Mouse (Mus musculus): ENCODE measurements around the gene Acly. TPM values are rescaled to one million over a fixed set of nuclear protein-coding genes. Genes with fewer than 3 reads are reported as not detected.

Acly gene
- polyA plus RNA-seq (2017; shearing (Covaris generic)): 100 to 1,000 TPM; 102 to 153 TPM

- peak; percentile 98 for ATAC-seq
Measured at GRCm38 (mm10) chr11:100527458-100528374, at the start of gene Acly. Gene Acly, minus strand, starts transcription at chr11:100528000.

DNA sequence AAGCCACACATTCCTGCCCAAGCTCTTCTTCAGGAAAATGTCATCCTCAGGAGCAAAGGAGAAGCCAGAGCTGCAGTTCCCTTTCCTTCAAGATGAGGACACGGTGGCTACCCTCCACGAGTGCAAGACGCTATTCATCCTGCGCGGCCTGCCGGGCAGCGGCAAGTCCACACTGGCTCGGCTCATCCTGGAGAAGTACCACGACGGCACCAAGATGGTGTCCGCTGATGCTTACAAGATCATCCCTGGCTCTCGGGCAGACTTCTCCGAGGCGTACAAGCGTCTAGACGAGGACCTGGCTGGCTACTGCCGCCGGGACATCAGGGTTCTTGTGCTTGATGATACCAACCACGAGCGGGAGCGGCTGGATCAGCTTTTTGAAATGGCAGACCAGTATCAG, 48.5 kb upstream of the Acly start:
- no peak for ATAC-seq

DNA sequence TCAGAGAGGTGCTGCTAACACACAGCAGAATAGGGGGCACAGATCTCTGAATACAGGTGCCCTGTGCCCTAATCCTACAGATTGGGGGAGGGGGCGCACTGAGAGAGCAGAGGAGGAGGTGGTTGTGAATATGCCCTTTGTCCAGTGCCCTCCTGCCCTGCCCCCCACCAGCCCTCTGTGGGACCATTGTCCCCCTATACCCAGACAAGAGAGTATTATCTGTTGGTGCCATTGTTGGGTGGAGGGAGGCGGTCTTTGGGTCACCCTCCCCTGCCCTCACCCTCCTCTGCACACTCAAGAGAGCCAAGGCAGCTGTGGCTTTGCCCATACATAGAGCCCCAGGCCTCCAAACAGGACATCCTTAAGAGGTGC, 47.7 kb upstream of the Acly start:
- ATAC-seq: no peak

DNA sequence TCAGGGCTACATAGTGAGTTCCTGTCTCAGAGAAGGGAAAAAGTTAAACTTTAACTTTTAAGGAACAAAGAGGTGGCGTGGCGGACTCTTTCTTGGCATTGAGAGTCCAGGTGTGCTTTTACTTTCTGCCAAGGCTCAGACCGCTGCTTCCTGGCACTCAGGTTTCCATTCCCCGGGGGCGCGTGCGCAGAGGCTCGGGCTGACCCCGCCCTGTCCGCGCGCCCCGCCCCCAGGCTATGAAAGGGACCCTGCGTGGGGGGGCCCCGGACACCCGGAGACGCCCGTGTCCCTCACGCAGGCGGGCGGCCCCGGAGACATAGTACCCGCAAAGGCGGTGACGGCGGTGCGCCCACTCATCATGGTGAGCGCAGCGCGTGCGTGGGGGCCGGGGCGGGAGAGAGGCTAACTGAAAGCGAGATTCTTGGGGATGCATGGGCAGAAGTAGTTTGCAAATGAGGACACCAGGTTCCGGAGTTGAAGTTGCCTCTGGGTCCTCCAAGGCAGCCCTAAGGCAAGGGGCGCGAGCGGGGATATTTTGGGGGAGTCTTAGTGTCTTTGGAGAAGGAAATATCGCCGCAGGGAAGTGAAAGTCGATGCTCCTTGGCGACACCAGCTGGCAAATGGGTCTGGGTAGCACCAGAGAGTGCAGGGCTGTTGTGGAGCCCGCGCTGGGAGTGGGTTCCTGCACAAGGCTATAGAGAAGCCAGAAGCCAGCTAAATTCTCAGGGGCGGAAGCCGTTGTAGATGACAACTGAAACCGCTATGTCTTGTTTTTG, 47.1 kb upstream of the Acly start, which contains the start of gene Cnp:
TSS of gene Cnp (plus strand) at position 197 of the 776 bp plus-strand sequence.
- peak; percentile 61 for ATAC-seq

DNA sequence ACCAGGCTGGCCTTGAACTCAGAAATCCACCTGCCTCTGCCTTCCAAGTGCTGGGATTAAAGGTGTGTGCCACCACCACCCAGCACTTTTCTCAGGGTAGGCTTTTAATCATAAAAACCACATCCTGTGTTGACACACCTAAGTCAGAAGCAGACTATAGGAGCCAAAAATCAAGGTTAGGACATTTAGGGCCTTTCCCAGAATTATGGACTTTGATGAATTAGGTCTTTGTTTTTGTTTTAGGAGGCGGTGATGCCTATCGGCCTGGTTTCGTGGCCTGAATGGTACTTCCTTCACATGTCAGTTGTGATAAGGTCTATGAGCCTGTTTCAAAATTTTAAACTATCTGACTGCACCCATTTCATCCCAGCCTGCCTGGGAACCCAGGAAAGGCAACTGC, 46.4 kb upstream of the Acly start:
- peak; percentile 77 for ATAC-seq

GRCm38 (mm10) chr11:100571202-100571567, 43.4 kb upstream of the Acly start:
- no peak for ATAC-seq

- no peak for ATAC-seq
Measured at GRCm38 (mm10) chr11:100570430-100571201, 42.8 kb upstream of the Acly start.

DNA sequence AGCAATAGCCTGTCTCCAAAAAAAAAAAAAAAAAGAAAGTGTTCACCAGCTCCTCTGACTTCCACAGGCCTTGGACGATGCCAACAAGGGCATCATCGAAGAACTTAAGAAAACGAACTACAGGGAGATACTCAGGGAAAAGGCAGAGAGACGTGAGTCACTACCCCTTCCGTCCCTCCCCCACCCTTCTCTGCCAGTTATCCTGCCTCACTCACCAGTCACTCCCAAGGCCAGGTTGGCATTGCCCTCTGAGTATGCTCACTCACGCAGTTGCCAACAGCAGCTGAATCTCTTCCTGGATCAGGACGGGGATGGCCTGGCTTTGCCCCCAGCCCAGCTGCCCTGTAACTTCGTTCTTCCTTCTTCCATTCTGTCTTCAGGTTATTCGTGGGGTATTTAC, 42.0 kb upstream of the Acly start:
- no peak for ATAC-seq

GRCm38 (mm10) chr11:100568692-100569091, 40.9 kb upstream of the Acly start:
- no peak for ATAC-seq

- no peak for ATAC-seq
Measured at GRCm38 (mm10) chr11:100567815-100568245, 40.0 kb upstream of the Acly start.

- ATAC-seq: no peak
Measured at GRCm38 (mm10) chr11:100567229-100567628, 39.4 kb upstream of the Acly start.

GRCm38 (mm10) chr11:100564703-100565102, 36.9 kb upstream of the Acly start:
- ATAC-seq: no peak

- no peak for ATAC-seq
Measured at GRCm38 (mm10) chr11:100564297-100564696, 36.5 kb upstream of the Acly start.

DNA sequence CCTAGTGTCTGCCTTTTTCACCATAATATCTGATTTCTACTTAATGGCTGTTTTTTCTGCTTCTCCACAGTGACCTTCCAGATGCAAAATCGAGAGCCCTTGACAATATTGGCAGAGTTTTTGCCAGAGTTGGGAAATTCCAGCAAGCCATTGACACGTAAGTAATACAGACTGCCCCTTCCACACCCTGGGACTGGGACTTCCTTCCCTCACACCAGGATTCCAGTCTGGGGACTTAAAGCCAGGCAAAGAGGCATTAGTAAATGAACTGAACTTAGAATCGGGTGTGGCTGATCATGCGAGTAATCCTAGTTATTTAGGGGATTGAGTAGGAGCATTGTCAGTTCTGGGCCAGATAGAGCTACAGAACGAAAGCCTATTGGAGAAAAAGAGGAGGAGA, 33.9 kb upstream of the Acly start:
- ATAC-seq: no peak

DNA sequence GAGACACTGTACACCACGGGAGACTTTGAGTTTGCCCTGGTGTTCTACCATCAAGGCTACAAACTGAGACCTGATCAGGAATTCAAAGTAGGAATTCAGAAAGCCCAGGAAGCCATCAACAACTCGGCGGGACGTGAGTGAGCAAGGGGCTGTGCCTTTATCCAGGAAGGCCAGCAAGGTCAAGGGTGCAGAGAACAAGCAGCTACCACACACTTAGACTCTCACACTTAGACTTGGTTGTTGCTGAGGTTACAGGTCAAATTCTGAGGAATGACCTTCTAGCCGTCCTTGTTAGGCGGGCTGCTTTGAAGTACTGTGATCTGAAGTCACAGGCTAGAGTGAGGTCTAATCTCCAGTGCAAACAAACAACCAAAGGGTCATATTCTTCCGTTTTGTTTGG, 31.7 kb upstream of the Acly start:
- ATAC-seq: no peak

GRCm38 (mm10) chr11:100557563-100557962, 29.8 kb upstream of the Acly start:
- ATAC-seq: no peak

- ATAC-seq: peak; percentile 77
Measured at GRCm38 (mm10) chr11:100555583-100555982, 27.8 kb upstream of the Acly start.

DNA sequence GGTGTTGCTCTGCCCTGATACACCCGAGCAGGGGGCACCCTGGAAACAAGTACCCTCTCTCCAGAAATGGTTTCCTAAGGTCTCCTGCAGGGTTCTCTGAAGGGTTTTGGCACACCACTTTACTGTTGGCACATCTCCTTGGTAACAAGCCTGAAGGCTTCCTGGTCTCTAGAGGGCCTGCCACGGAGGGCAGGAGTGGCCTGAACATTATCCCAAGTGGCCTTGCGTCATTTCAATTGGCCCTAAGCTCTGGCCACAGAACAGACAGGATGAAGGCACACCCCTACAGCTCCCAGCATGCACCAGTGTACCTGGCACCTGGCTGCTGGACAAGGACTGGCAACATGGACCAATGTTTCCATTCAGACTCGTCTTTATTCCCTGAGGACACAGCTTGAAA, 25.0 kb upstream of the Acly start:
- ATAC-seq: no peak

- no peak for ATAC-seq
Measured at GRCm38 (mm10) chr11:100550101-100550500, 22.3 kb upstream of the Acly start.

DNA sequence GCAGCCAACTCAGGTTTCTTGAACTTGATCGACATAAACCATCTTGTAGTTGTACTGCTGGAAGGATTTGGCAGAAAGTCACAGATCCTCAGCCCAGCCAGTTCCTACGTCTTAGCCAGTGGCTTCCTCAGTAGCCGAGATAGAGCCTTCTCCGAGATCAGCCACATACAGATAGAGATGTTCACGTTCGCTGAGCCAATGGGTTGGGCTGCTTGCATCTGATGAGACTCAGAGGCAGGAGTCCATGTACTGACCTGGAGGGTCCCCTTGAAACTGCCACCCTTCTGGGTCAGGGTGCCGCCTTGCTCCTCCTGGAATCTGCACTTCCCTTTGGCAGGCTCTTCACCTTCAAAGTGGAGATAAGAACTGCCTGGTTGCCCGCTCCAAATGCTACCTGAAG, 21.7 kb upstream of the Acly start:
- ATAC-seq: no peak

GRCm38 (mm10) chr11:100548141-100548540, 20.3 kb upstream of the Acly start:
- no peak for ATAC-seq

- ATAC-seq: no peak
Measured at GRCm38 (mm10) chr11:100546955-100547354, 19.2 kb upstream of the Acly start.

- no peak for ATAC-seq
Measured at GRCm38 (mm10) chr11:100545746-100546085, 17.9 kb upstream of the Acly start.

All from CD4-positive, CD25-positive, alpha-beta regulatory T cell, adult 4 months (primary cell).